Comparison of ENCODE assay signal across 8 mouse cellular contexts in the genomic region with DNA sequence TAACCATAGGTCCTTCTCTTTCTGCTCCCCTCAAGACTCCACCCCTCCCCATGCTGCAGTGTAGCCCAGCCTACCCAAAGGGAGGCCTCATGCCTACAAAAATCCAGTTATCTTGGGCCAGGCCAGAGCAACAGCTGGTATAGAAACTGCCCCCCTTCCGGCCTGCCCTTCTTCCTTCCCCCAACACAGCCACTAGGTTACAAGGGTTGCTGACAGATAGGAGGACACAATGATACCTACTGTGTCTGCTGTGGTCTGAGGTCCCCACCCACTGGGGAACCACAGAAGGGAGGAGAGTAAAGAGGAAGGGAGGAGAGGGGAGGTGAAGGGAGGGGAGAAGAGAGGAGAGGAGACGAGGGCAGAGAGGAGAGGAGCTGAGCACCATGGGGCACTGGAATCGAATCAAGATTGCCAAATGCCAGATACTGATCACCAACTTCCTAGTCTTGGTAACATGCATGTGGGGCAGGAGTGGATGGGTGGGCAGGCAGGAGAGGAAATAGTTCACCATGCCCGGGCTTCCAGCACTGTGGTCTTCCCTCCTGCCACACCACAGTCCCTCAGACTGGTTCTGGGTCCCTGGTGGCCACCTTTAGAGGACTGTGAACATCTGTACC. TPM values are rescaled to one million over a fixed set of nuclear protein-coding genes. Genes with fewer than 3 reads are reported as not detected.
DNase-seq lines count a peak whose midpoint lies in the region; ATAC-seq and TF ChIP-seq lines count a peak whose summit lies in the region.

TSS of gene Tspan32 (plus strand) at position 320 of the 617 bp plus-strand sequence.

- no peak within 1 kb of the TSS for H3K27ac ChIP-seq in kidney, adult 2 months (ENCODE audit: insufficient read depth, low read depth, low read length)
- no peak within 1 kb of the TSS for H3K27ac ChIP-seq in cerebellum, adult 2 months (ENCODE audit: insufficient read depth, low read length)

- WGBS in kidney, adult 2 months, result 79% methylated on average over 4 of the region's 4 CpGs
- 67% methylated on average over 4 of the region's 4 CpGs for WGBS in cerebellum, adult 2 months

- peaks cover 10% of the 10 kb centered on the region for H3K4me1 ChIP-seq in kidney, adult 2 months (ENCODE audit: control insufficient read depth, insufficient read depth, low read length)
- H3K4me1 ChIP-seq in cerebellum, adult 2 months (ENCODE audit: control insufficient read depth, insufficient read depth, low read length), result peaks cover 9% of the 10 kb centered on the region; the same call in 1 of the 2 replicates

- DNase-seq in lung, adult 18-20 months, result peak; percentile 48 to 53
- DNase-seq in lung, postnatal 10 days, result no peak
- peak; percentile 54 for DNase-seq in thymus, postnatal 4 days
- no peak for DNase-seq in kidney, adult 2 months
- no peak for DNase-seq in right cerebral cortex, postnatal 25 days
- no peak for DNase-seq in cerebellum, adult 2 months

- H3K4me3 ChIP-seq in kidney, adult 2 months (ENCODE audit: insufficient read depth, low read depth, low read length), result no peak within 1 kb of the TSS
- H3K4me3 ChIP-seq in cerebellum, adult 2 months (replicated peaks; ENCODE audit: insufficient read depth, low read depth, low read length), result no peak within 1 kb of the TSS

- no peaks in the 10 kb centered on the region for H3K27me3 ChIP-seq in kidney, adult 2 months (replicated peaks; ENCODE audit: control insufficient read depth, insufficient read depth, low read length)
- H3K27me3 ChIP-seq in cerebellum, adult 2 months (ENCODE audit: control insufficient read depth, insufficient read depth, low read length), result no peaks in the 10 kb centered on the region

- ATAC-seq in hematopoietic stem cell, adult 5-6 weeks (replicated peaks in 1 of 2; ENCODE audit: insufficient read depth in 1 of 2, low FRiP score in 2 of 2, low TSS enrichment in 1 of 2, low read depth in 1 of 2, poor library complexity in 2 of 2, severe bottlenecking in 2 of 2), result peak; percentile 52 to 61
- peak; percentile 53 for ATAC-seq in megakaryocyte, adult 5-6 weeks (ENCODE audit: poor library complexity, severe bottlenecking)

- no peaks in the 10 kb centered on the region for H3K36me3 ChIP-seq in kidney, adult 2 months (ENCODE audit: control insufficient read depth, insufficient read depth, low read length)

- no peak for TF ChIP-seq CTCF in kidney, adult 2 months (conservative IDR thresholded peaks at IDR 0.05; ENCODE audit: insufficient read depth, insufficient read length, low read depth, low read length)
- no peak for TF ChIP-seq CTCF in cerebellum, adult 2 months (IDR thresholded peaks at IDR 0.05; ENCODE audit: borderline replicate concordance, insufficient read depth, low read depth, low read length)

- TF ChIP-seq POLR2A in kidney, adult 2 months (IDR thresholded peaks at IDR 0.05; ENCODE audit: low read depth, low read length), result no peak
- TF ChIP-seq POLR2A in cerebellum, adult 2 months (IDR thresholded peaks at IDR 0.05; ENCODE audit: borderline replicate concordance, insufficient read depth, low read length), result no peak

RNA-seq across cellular contexts. Expression of gene Tspan32, which starts in this region (rescaled TPM):
- 102 and 164 TPM in 2 replicates for total RNA-seq in hematopoietic stem cell, adult 5-6 weeks (2017)
- total RNA-seq in megakaryocyte, adult 5-6 weeks (2015), result 60.9 and 70.4 TPM in 2 replicates
- total RNA-seq in megakaryocyte, adult 5-6 weeks (2017), result 45.6 and 47.0 TPM in 2 replicates
- polyA plus RNA-seq in kidney, adult 2 months (2012; rRNA removed), result 0.99 and 5.1 TPM in 2 replicates
- 0.25 and 0.32 TPM in 2 replicates for polyA plus RNA-seq in cerebellum, adult 2 months (2012; rRNA removed)

Comparison
In these comparisons a context has a peak if more than half of its experiments do, and no peak if none do; other contexts are left out.
1. DNase-seq: peak in lung, adult 18-20 months (2 of 2) and thymus, postnatal 4 days (single experiment); none in lung, postnatal 10 days (single experiment), kidney, adult 2 months (single experiment), right cerebral cortex, postnatal 25 days (single experiment) and cerebellum, adult 2 months (0 of 2).